Mouse (Mus musculus) CH12.LX (cell line): ENCODE data around the gene Cyp2u1. TPM values are rescaled to one million over a fixed set of nuclear protein-coding genes. Genes with fewer than 3 reads are reported as not detected.

ENCODE experiments used
- DNase-seq: peaks from one replicate; pipeline ENCODE4 v3.0.0-alpha.2; 2013; ENCODE audit errors: extremely low read depth
- H3K27ac ChIP-seq: 2 replicates; pipeline ENCODE4 v1.5.1; 2012; ENCODE audit warnings: low read depth, mild to moderate bottlenecking, control low read depth, moderate library complexity; ENCODE audit not compliant: insufficient read depth
- H3K27me3 ChIP-seq: replicated peaks from 2 replicates; pipeline ENCODE3; 2012; ENCODE audit warnings: inconsistent platforms
- H3K36me3 ChIP-seq, 2 experiments: replicated peaks in 1 of 2; 2 replicates each; pipeline versions ENCODE3 to v1.6.1; 2012; ENCODE audit warnings: inconsistent platforms in 1 of 2, low read length in 1 of 2, mild to moderate bottlenecking in 1 of 2, mixed read lengths in 1 of 2, moderate library complexity in 1 of 2; ENCODE audit not compliant: control insufficient read depth in 1 of 2, insufficient read depth in 1 of 2
- H3K4me1 ChIP-seq, 2 experiments: 2 replicates each; pipeline ENCODE4 v1.6.1; 2012; ENCODE audit warnings: inconsistent platforms in 1 of 2, moderate library complexity in 1 of 2; ENCODE audit not compliant: insufficient read depth in 2 of 2, control insufficient read depth in 1 of 2
- H3K4me2 ChIP-seq: 2 replicates; pipeline ENCODE4 v1.6.1; 2012; ENCODE audit warnings: low read depth, mild to moderate bottlenecking, control low read depth; ENCODE audit not compliant: poor library complexity, insufficient read depth, severe bottlenecking
- H3K4me3 ChIP-seq, 3 experiments: fragments of 150-350 bp in 1 of 3; sonication (generic) in 1 of 3; replicated peaks in 1 of 3; 2 replicates each; pipeline versions ENCODE3 to v1.5.1; 2011 to 2012; ENCODE audit warnings: low read depth in 2 of 3, low read length in 2 of 3, mild to moderate bottlenecking in 2 of 3, moderate library complexity in 2 of 3, control low read depth in 1 of 3, improper control_type of control experiment in 1 of 3, inconsistent platforms in 1 of 3, mixed read lengths in 1 of 3; ENCODE audit not compliant: poor library complexity in 1 of 3
- H3K79me2 ChIP-seq: replicated peaks from 2 replicates; pipeline ENCODE4 v1.6.1; 2012; ENCODE audit warnings: mild to moderate bottlenecking, moderate library complexity; ENCODE audit not compliant: control insufficient read depth, poor library complexity, insufficient read depth, severe bottlenecking; ENCODE audit errors: extremely low read depth
- H3K9ac ChIP-seq: 2 replicates; pipeline ENCODE4 v1.6.1; 2012; ENCODE audit warnings: low read depth, mild to moderate bottlenecking, control low read depth, moderate library complexity; ENCODE audit not compliant: insufficient read depth
- H3K9me3 ChIP-seq: replicated peaks from 2 replicates; pipeline ENCODE3; 2012; ENCODE audit warnings: low read length, inconsistent platforms, mixed read lengths
- CHD1 ChIP-seq: IDR thresholded peaks from 2 replicates; pipeline ENCODE4 v1.6.1; 2012; ENCODE audit warnings: low read depth, low read length, improper control_type of control experiment, inconsistent platforms
- CHD2 ChIP-seq: IDR thresholded peaks from 2 replicates; pipeline ENCODE4 v1.6.1; 2011; ENCODE audit warnings: low read length, improper control_type of control experiment
- CTCF ChIP-seq, 2 experiments: IDR thresholded peaks in 1 of 2; conservative IDR thresholded peaks in 1 of 2; 2 replicates each; pipeline ENCODE4 v1.5.1; 2011 to 2012; ENCODE audit warnings: low read depth in 2 of 2, low read length in 2 of 2, improper control_type of control experiment in 1 of 2, inconsistent platforms in 1 of 2, mild to moderate bottlenecking in 1 of 2, moderate library complexity in 1 of 2
- E2F4 ChIP-seq: IDR thresholded peaks from 2 replicates; pipeline ENCODE4 v1.6.1; 2011; ENCODE audit warnings: low read depth, low read length, improper control_type of control experiment; ENCODE audit not compliant: insufficient replicate concordance
- ELF1 ChIP-seq: IDR thresholded peaks from 2 replicates; pipeline ENCODE4 v1.6.1; 2014; ENCODE audit warnings: low read depth, mild to moderate bottlenecking, inconsistent platforms, low read length, improper control_type of control experiment
- ETS1 ChIP-seq: conservative IDR thresholded peaks from 2 replicates; pipeline ENCODE4 v1.6.1; 2012; ENCODE audit warnings: low read depth, mild to moderate bottlenecking, inconsistent platforms, low read length, improper control_type of control experiment, moderate library complexity
- HCFC1 ChIP-seq: IDR thresholded peaks from 2 replicates; pipeline ENCODE4 v1.6.1; 2012; ENCODE audit warnings: low read depth, mild to moderate bottlenecking, inconsistent platforms, low read length, improper control_type of control experiment
- IRF4 ChIP-seq: IDR thresholded peaks from 2 replicates; pipeline ENCODE4 v1.6.1; 2014; ENCODE audit warnings: low read depth, mild to moderate bottlenecking, inconsistent platforms, low read length, improper control_type of control experiment
- JUN ChIP-seq: IDR thresholded peaks from 2 replicates; pipeline ENCODE4 v1.6.1; 2011; ENCODE audit warnings: low read depth, mild to moderate bottlenecking, low read length, improper control_type of control experiment, moderate library complexity; ENCODE audit not compliant: insufficient read depth
- JUND ChIP-seq: conservative IDR thresholded peaks from 2 replicates; pipeline ENCODE4 v1.6.1; 2011; ENCODE audit warnings: low read depth, low read length, improper control_type of control experiment
- MXI1 ChIP-seq: IDR thresholded peaks from 2 replicates; pipeline ENCODE4 v1.6.1; 2011; ENCODE audit warnings: mild to moderate bottlenecking, low read depth, low read length, improper control_type of control experiment
- MYC ChIP-seq: IDR thresholded peaks from 2 replicates; pipeline ENCODE4 v1.6.1; 2011; ENCODE audit warnings: low read depth, mild to moderate bottlenecking, improper control_type of control experiment, low read length
- NRF1 ChIP-seq: IDR thresholded peaks from 2 replicates; pipeline ENCODE4 v1.6.1; 2014; ENCODE audit warnings: low read depth, mild to moderate bottlenecking, inconsistent platforms, low read length, improper control_type of control experiment, moderate library complexity
- PAX5 ChIP-seq: IDR thresholded peaks from 2 replicates; pipeline ENCODE4 v1.6.1; 2012; ENCODE audit warnings: low read length, inconsistent platforms, mixed read lengths
- RAD21 ChIP-seq: IDR thresholded peaks from 2 replicates; pipeline ENCODE4 v1.6.1; 2011; ENCODE audit warnings: low read depth, mild to moderate bottlenecking, low read length, improper control_type of control experiment, moderate library complexity
- SIN3A ChIP-seq: IDR thresholded peaks from 2 replicates; pipeline ENCODE4 v1.6.1; 2012; ENCODE audit warnings: low read length, improper control_type of control experiment, inconsistent platforms
- TBP ChIP-seq: conservative IDR thresholded peaks from 2 replicates; pipeline ENCODE4 v1.6.1; 2011; ENCODE audit warnings: low read depth, low read length, improper control_type of control experiment
- USF2 ChIP-seq: conservative IDR thresholded peaks from 2 replicates; pipeline ENCODE4 v1.6.1; 2011; ENCODE audit warnings: low read depth, low read length, improper control_type of control experiment
- ZC3H11A ChIP-seq: IDR thresholded peaks from 2 replicates; pipeline ENCODE4 v1.6.1; 2012; ENCODE audit warnings: low read depth, mild to moderate bottlenecking, inconsistent platforms, low read length, improper control_type of control experiment
- ZKSCAN1 ChIP-seq: IDR thresholded peaks from 2 replicates; pipeline ENCODE4 v1.6.1; 2012; ENCODE audit warnings: low read depth, inconsistent platforms, low read length, improper control_type of control experiment, borderline replicate concordance
- ZMIZ1 ChIP-seq: IDR thresholded peaks from 2 replicates; pipeline ENCODE4 v1.6.1; 2012; ENCODE audit warnings: low read depth, mild to moderate bottlenecking, inconsistent platforms, low read length, improper control_type of control experiment
- ZNF384 ChIP-seq: IDR thresholded peaks from 2 replicates; pipeline ENCODE4 v1.6.1; 2012; ENCODE audit warnings: low read depth, low read length, improper control_type of control experiment, inconsistent platforms
- dilution Hi-C: fragments of 300-500 bp; cut with MboI; formaldehyde crosslinking; loops from 2 replicates; pipeline ENCODE4 v1.14.3; 2020; ENCODE audit warnings: low sequenced_read_pairs; ENCODE audit not compliant: extremely low pct_unique_long_range_greater_than_20kb, extremely low pct_ligation_motif_present
- in situ Hi-C: fragments of 300-500 bp; cut with MboI; formaldehyde crosslinking; loops from 3 replicates; pipeline ENCODE4 v1.14.3; 2019; ENCODE audit warnings: low sequenced_read_pairs, low pct_ligation_motif_present, low pct_unique_long_range_greater_than_20kb, mixed read lengths
- polyA plus RNA-seq: library from polyadenylated mRNA; unstranded; fragments of >175 nt; gene quantifications from 2 replicates; pipeline ENCODE4 v1.2.1, GENCODE M21; 2012; ENCODE audit warnings: low read depth; ENCODE audit not compliant: insufficient read length
- total RNA-seq, 2 experiments: library from RNA; depleted of rRNA; stranded (reverse); fragments of 300-350 nt in 1 of 2; fragments of >200 nt in 1 of 2; gene quantifications; 2 replicates each; pipeline ENCODE4 v1.2.3; 2012 to 2014

Gene Cyp2u1
- total and polyA plus RNA-seq, 3 experiments: 0.54 to 2.0 (median 0.60) TPM

DNA sequence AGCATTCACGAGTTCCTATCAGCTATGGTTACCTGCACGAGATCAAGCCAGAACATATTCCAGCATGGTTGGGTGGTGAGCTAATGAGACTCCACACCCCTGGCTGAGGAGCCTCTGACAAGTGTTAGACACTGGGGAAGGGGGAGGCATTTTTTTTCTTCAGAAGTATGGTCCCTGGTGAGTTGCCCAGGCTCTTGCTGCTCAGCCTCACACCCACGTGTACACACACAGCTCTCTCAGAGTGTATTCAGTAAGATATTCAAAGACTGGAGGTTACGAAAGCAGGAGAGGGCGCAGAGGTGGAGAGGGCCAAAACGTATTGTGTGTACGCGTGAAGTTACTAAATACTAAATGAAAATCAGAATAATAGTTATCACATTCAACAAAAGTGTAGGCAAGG is 37.5 kb downstream of the Cyp2u1 start:
- H3K4me1 ChIP-seq: peaks cover 0 to 9% of the 10 kb centered on the region in 2 experiments; a peak in 2 of 4 replicates
- H3K36me3 ChIP-seq: peaks cover 0 to 58% of the 10 kb centered on the region in 2 experiments
- no peak overlapping the region for H3K27ac ChIP-seq
- H3K27me3 ChIP-seq: no peaks in the 10 kb centered on the region
- in situ Hi-C loops: no loop called here
- no peaks in the 10 kb centered on the region for H3K9me3 ChIP-seq
- H3K4me3 ChIP-seq: no peak overlapping the region
- dilution Hi-C loops: no loop called here
- H3K9ac ChIP-seq: no peak overlapping the region
- DNase-seq: no peak
- H3K4me2 ChIP-seq: no peak overlapping the region
- TF ChIP-seq CTCF (conservative IDR thresholded peaks at IDR 0.05 in 1 of 2, IDR thresholded peaks at IDR 0.05 in 1 of 2; ENCODE audit: low read depth in 2 of 2, low read length in 2 of 2): no peak
- TF ChIP-seq SIN3A: no peak
- no peak for TF ChIP-seq ZKSCAN1
- no peak for TF ChIP-seq RAD21
- TF ChIP-seq JUND: no peak
- TF ChIP-seq E2F4: no peak
- no peak for TF ChIP-seq CHD1
- H3K79me2 ChIP-seq: no peaks in the 10 kb centered on the region

- no peak overlapping the region for H3K27ac ChIP-seq
- dilution Hi-C loops: no loop called here
Measured at GRCm38 (mm10) chr3:131263766-131264486, 39.1 kb downstream of the Cyp2u1 start.

More at GRCm38 (mm10) chr3:131263766-131264486, 39.1 kb downstream of the Cyp2u1 start:
- Histone ChIP-seq H3K9ac (no peak overlapping the region), H3K4me2 (no peak overlapping the region), H3K79me2 (no peaks in the 10 kb centered on the region), H3K4me3 (no peak overlapping the region), H3K36me3 (peaks cover 0 to 55% of the 10 kb centered on the region in 2 experiments), H3K9me3 (no peaks in the 10 kb centered on the region), H3K4me1 (peaks cover 0 to 5% of the 10 kb centered on the region in 2 experiments; a peak in 1 of 4 replicates), H3K27me3 (no peaks in the 10 kb centered on the region)
- no peak for DNase-seq
- in situ Hi-C loops: no loop called here
- TF ChIP-seq MXI1 (no peak), TBP (no peak), ZC3H11A (no peak), CTCF (conservative IDR thresholded peaks at IDR 0.05 in 1 of 2, IDR thresholded peaks at IDR 0.05 in 1 of 2; ENCODE audit: low read depth in 2 of 2, low read length in 2 of 2) (no peak), USF2 (no peak), ELF1 (no peak), CHD2 (no peak), JUN (no peak), ZKSCAN1 (no peak), IRF4 (no peak), JUND (no peak), NRF1 (no peak), ZMIZ1 (no peak), CHD1 (no peak), ETS1 (no peak), PAX5 (no peak), HCFC1 (no peak), MYC (no peak), ZNF384 (no peak)
- TF ChIP-seq, all 38 proteins: peak for 0
